In genomic region chr17:8802161-8802888, GRCm38 (mm10) we compare ENCODE assay signal across 8 mouse cellular contexts.
DNase-seq lines count a peak whose midpoint lies in the region; ATAC-seq lines count a peak whose summit lies in the region.

No protein-coding gene starts in this region.

- H3K4me2 ChIP-seq in kidney, embryonic 16.5 days (replicated peaks; ENCODE audit: low read depth, low read length) = peak overlapping the region; percentile 97

- peak; percentile 14 for DNase-seq in ovary, postnatal 36 days (ENCODE audit: low spot score)
- no peak for DNase-seq in ovary, adult 18-20 months (ENCODE audit: low spot score)
- DNase-seq in adrenal gland, postnatal 25 days = peak; percentile 63
- peak; percentile 32 for DNase-seq in heart, adult 8-10 months (ENCODE audit: low spot score)
- DNase-seq in midbrain, embryonic 10.5 days (ENCODE audit: low spot score) = peak; percentile 72
- no peak for DNase-seq in spleen, adult 12 weeks (ENCODE audit: low spot score)

- peaks cover 20% of the 10 kb centered on the region for H3K4me1 ChIP-seq in kidney, embryonic 16.5 days (ENCODE audit: insufficient read depth, low read length)
- H3K4me1 ChIP-seq in midbrain, embryonic 10.5 days = peaks cover 49% of the 10 kb centered on the region

- no peak overlapping the region for H3K27ac ChIP-seq in kidney, embryonic 16.5 days (ENCODE audit: low read length)
- peak overlapping the region; percentile 91 for H3K27ac ChIP-seq in midbrain, embryonic 10.5 days (replicated peaks)

- 0 out of 2 replicates have a peak, but pooled peaks have one; percentile 25 for ATAC-seq in kidney, embryonic 16.5 days (ENCODE audit: low FRiP score, low TSS enrichment)
- ATAC-seq in activated CD4-positive, CD25-positive, alpha-beta regulatory T cell, adult 4 months = no peak

- WGBS in kidney, embryonic 16.5 days = under 1% methylated on average over 33 of the region's 33 CpGs
- under 1% methylated on average over 33 of the region's 33 CpGs for WGBS in midbrain, embryonic 10.5 days

- peak overlapping the region; percentile 69 for H3K4me3 ChIP-seq in kidney, embryonic 16.5 days (ENCODE audit: low read length)
- H3K4me3 ChIP-seq in midbrain, embryonic 10.5 days = peak overlapping the region; percentile 83

- no peaks in the 10 kb centered on the region for H3K36me3 ChIP-seq in kidney, embryonic 16.5 days (ENCODE audit: insufficient read depth, low read length)
- no peaks in the 10 kb centered on the region for H3K36me3 ChIP-seq in midbrain, embryonic 10.5 days

- peaks cover 52% of the 10 kb centered on the region for H3K27me3 ChIP-seq in kidney, embryonic 16.5 days (ENCODE audit: insufficient read depth, low read length)
- peaks cover 90% of the 10 kb centered on the region for H3K27me3 ChIP-seq in midbrain, embryonic 10.5 days (ENCODE audit: low read depth, poor library complexity, severe bottlenecking)

- no peaks in the 10 kb centered on the region for H3K9me3 ChIP-seq in kidney, embryonic 16.5 days (ENCODE audit: low read length)
- H3K9me3 ChIP-seq in midbrain, embryonic 10.5 days (replicated peaks) = no peaks in the 10 kb centered on the region

- H3K9ac ChIP-seq in kidney, embryonic 16.5 days (replicated peaks; ENCODE audit: low read length) = peak overlapping the region; percentile 73

Comparison
In these comparisons a context has a peak if more than half of its experiments do, and no peak if none do; other contexts are left out.
1. DNase-seq: peak in ovary, postnatal 36 days (single experiment), adrenal gland, postnatal 25 days (single experiment), heart, adult 8-10 months (single experiment) and midbrain, embryonic 10.5 days (single experiment); none in ovary, adult 18-20 months (single experiment) and spleen, adult 12 weeks (single experiment).